31 mouse cellular contexts compared by ENCODE assay signal in the genomic region with DNA sequence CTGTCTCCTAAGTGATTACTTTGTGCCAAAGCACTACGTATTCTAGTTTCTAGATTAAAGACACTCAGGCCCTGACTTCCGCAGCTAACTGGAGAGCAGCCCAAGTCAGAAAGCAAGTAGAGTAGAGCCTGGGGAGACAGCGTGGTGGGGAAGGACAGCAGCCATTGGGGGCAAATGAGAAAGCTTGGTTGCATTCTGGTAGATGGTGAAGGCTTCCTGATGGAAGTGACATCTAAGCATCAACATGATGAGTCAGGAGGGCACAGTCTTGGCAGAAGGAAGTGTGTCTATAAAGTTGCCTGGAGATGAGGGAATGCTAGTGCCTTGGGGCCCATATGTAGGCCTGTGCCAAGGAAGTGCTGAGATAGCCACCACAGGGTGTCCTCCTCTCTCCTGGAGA. TPM values are rescaled to one million over a fixed set of nuclear protein-coding genes. Genes with fewer than 3 reads are reported as not detected.
"Had no signal": no experiment of that assay in that cellular context is flagged by ENCODE, and none has a peak within 500 bp of the region (broad histone marks: within the 10 kb centered on the region; RNA-seq: fewer than 3 reads in every experiment).

No protein-coding gene starts in this region.

- H3K4me3 ChIP-seq: heart, embryonic 10.5 days; heart, embryonic 13.5 days; heart, embryonic 15.5 days; hindbrain, embryonic 13.5 days; hindbrain, embryonic 15.5 days; kidney, embryonic 15.5 days; limb, embryonic 13.5 days; limb, embryonic 15.5 days; liver, embryonic 12.5 days had no signal

- H3K27me3 ChIP-seq: heart, embryonic 13.5 days; heart, embryonic 15.5 days; hindbrain, embryonic 13.5 days; hindbrain, embryonic 15.5 days; kidney, embryonic 15.5 days; limb, embryonic 13.5 days; limb, embryonic 15.5 days; liver, embryonic 12.5 days had no signal

- H3K27ac ChIP-seq: heart, embryonic 10.5 days; heart, embryonic 13.5 days; heart, embryonic 15.5 days; hindbrain, embryonic 13.5 days; hindbrain, embryonic 15.5 days; hindbrain, postnatal 0 days; kidney, embryonic 15.5 days; kidney, postnatal 0 days; limb, embryonic 13.5 days; limb, embryonic 15.5 days; liver, embryonic 12.5 days; liver, embryonic 14.5 days had no signal

- H3K9me3 ChIP-seq: heart, embryonic 10.5 days; heart, embryonic 13.5 days; heart, embryonic 15.5 days; hindbrain, embryonic 13.5 days; hindbrain, embryonic 15.5 days; kidney, embryonic 15.5 days; limb, embryonic 13.5 days; limb, embryonic 15.5 days; liver, embryonic 12.5 days had no signal

- H3K4me2 ChIP-seq: heart, embryonic 13.5 days; heart, embryonic 15.5 days; hindbrain, embryonic 13.5 days; hindbrain, embryonic 15.5 days; kidney, embryonic 15.5 days; limb, embryonic 13.5 days; limb, embryonic 15.5 days; liver, embryonic 12.5 days had no signal

- H3K9ac ChIP-seq: heart, embryonic 13.5 days; heart, embryonic 15.5 days; hindbrain, embryonic 13.5 days; hindbrain, embryonic 15.5 days; kidney, embryonic 15.5 days; limb, embryonic 13.5 days; limb, embryonic 15.5 days; liver, embryonic 12.5 days; liver, embryonic 14.5 days had no signal

- H3K4me1 ChIP-seq: heart, embryonic 10.5 days; heart, embryonic 13.5 days; heart, embryonic 15.5 days; hindbrain, embryonic 13.5 days; hindbrain, embryonic 15.5 days; kidney, embryonic 15.5 days; limb, embryonic 13.5 days; limb, embryonic 15.5 days; liver, embryonic 12.5 days had no signal

- H3K36me3 ChIP-seq: heart, embryonic 15.5 days; liver, embryonic 12.5 days had no signal

- ATAC-seq: hindbrain, postnatal 0 days; intestine, embryonic 16.5 days; liver, embryonic 12.5 days had no signal

- DNase-seq: gastrocnemius, postnatal 14 days; gastrocnemius, postnatal 36 days; heart, adult 18-20 months; heart, postnatal 14 days; heart, postnatal 36 days; kidney, adult 11 months; kidney, adult 2 months; kidney, adult 9 months; kidney, postnatal 14 days; kidney, postnatal 36 days; layer of hippocampus, adult 9-11 months; layer of hippocampus, postnatal 36 days; left cerebral cortex, postnatal 4 days had no signal

RNA-seq across cellular contexts. Expression of gene Wee2, which starts 25.3 kb away (rescaled TPM):
- polyA plus RNA-seq: heart, embryonic 13.5 days; heart, embryonic 15.5 days; heart, postnatal 0 days; intestine, embryonic 14.5 days; kidney, adult 2 months; large intestine, adult 2 months; limb, embryonic 13.5 days; limb, embryonic 15.5 days; liver, adult 2 months; liver, embryonic 12.5 days; liver, embryonic 14.5 days; liver, embryonic 16.5 days had no signal
